In genomic region chr1:86421007-86421406, GRCm38 (mm10) we compare ENCODE assay signal across 12 mouse cellular contexts. TPM values are rescaled to one million over a fixed set of nuclear protein-coding genes. Genes with fewer than 3 reads are reported as not detected.
DNase-seq lines count a peak whose midpoint lies in the region; ATAC-seq and TF ChIP-seq lines count a peak whose summit lies in the region.
"Had no signal": no experiment of that assay in that cellular context is flagged by ENCODE, and none has a peak within 500 bp of the region (broad histone marks: within the 10 kb centered on the region; RNA-seq: fewer than 3 reads in every experiment).

No protein-coding gene starts in this region.

- peaks cover 28% of the 10 kb centered on the region for H3K4me1 ChIP-seq in forebrain, embryonic 12.5 days
- H3K4me1 ChIP-seq in forebrain, embryonic 13.5 days, result peaks cover 22% of the 10 kb centered on the region
- no peaks in the 10 kb centered on the region for H3K4me1 ChIP-seq in stomach, postnatal 0 days (replicated peaks; ENCODE audit: control insufficient read depth, insufficient read depth)

- ATAC-seq in forebrain, embryonic 12.5 days (ENCODE audit: low FRiP score), result no peak
- no peak for ATAC-seq in forebrain, embryonic 13.5 days
- peak; percentile 46 for ATAC-seq in stomach, postnatal 0 days (ENCODE audit: low FRiP score, low TSS enrichment)

- no peak overlapping the region; the same call in 1 of the 2 replicates for H3K4me2 ChIP-seq in forebrain, embryonic 12.5 days
- H3K4me2 ChIP-seq in forebrain, embryonic 13.5 days, result no peak overlapping the region
- H3K4me2 ChIP-seq in stomach, postnatal 0 days (replicated peaks; ENCODE audit: low read depth), result no peak overlapping the region

- no peaks in the 10 kb centered on the region for H3K27me3 ChIP-seq in forebrain, embryonic 12.5 days
- H3K27me3 ChIP-seq in forebrain, embryonic 13.5 days, result no peaks in the 10 kb centered on the region
- H3K27me3 ChIP-seq in stomach, postnatal 0 days (ENCODE audit: control insufficient read depth, insufficient read depth, low read length), result no peaks in the 10 kb centered on the region
- H3K27me3 ChIP-seq: megakaryocyte, embryonic 14.5 days had no signal

- H3K4me3 ChIP-seq in forebrain, embryonic 12.5 days (replicated peaks), result no peak overlapping the region
- H3K4me3 ChIP-seq in forebrain, embryonic 13.5 days, result no peak overlapping the region
- H3K4me3 ChIP-seq in stomach, postnatal 0 days (ENCODE audit: low read depth, low read length), result no peak overlapping the region
- H3K4me3 ChIP-seq: megakaryocyte, embryonic 14.5 days had no signal

- H3K9me3 ChIP-seq in forebrain, embryonic 12.5 days, result no peaks in the 10 kb centered on the region
- H3K9me3 ChIP-seq in forebrain, embryonic 13.5 days (replicated peaks), result no peaks in the 10 kb centered on the region
- no peaks in the 10 kb centered on the region for H3K9me3 ChIP-seq in stomach, postnatal 0 days (ENCODE audit: control insufficient read depth, low read length)
- H3K9me3 ChIP-seq: megakaryocyte, embryonic 14.5 days had no signal

- TF ChIP-seq EP300 in stomach, postnatal 0 days (optimal IDR thresholded peaks at IDR 0.05), result no peak

- peak; percentile 49 for DNase-seq in retina, postnatal 1 day
- no peak for DNase-seq in retina, embryonic 14.5 days (ENCODE audit: low spot score)
- DNase-seq in kidney, postnatal 25 days, result peak; percentile 32 to 49
- peak; percentile 79 for DNase-seq in stomach, postnatal 0 days (ENCODE audit: low spot score)
- no peak for DNase-seq in cerebellum, postnatal 36 days
- DNase-seq in layer of hippocampus, postnatal 25 days (ENCODE audit: extremely low spot score in 1 of 2, low spot score in 1 of 2), result no peak
- DNase-seq: right cerebral cortex, postnatal 25 days had no signal

- H3K9ac ChIP-seq in forebrain, embryonic 12.5 days, result no peak overlapping the region
- no peak overlapping the region for H3K9ac ChIP-seq in forebrain, embryonic 13.5 days
- no peak overlapping the region for H3K9ac ChIP-seq in stomach, postnatal 0 days (ENCODE audit: low read length)

- no peak for TF ChIP-seq CTCF in stomach, postnatal 0 days (IDR thresholded peaks at IDR 0.05; ENCODE audit: low read depth)

- 0 out of 2 replicates have a peak overlapping the region, but pooled peaks have one; percentile 42 for H3K27ac ChIP-seq in forebrain, embryonic 12.5 days
- no peak overlapping the region for H3K27ac ChIP-seq in forebrain, embryonic 13.5 days
- H3K27ac ChIP-seq in stomach, postnatal 0 days (replicated peaks), result peak overlapping the region; percentile 53; the same call in 1 of the 2 replicates

- H3K36me3 ChIP-seq in forebrain, embryonic 12.5 days (replicated peaks), result no peaks in the 10 kb centered on the region
- H3K36me3 ChIP-seq in forebrain, embryonic 13.5 days (ENCODE audit: poor library complexity, severe bottlenecking), result no peaks in the 10 kb centered on the region
- no peaks in the 10 kb centered on the region for H3K36me3 ChIP-seq in stomach, postnatal 0 days (ENCODE audit: control insufficient read depth, insufficient read depth, low read length)

- 19% methylated on average over 10 of the region's 10 CpGs for WGBS in forebrain, embryonic 12.5 days
- 21% methylated on average over 10 of the region's 10 CpGs for WGBS in forebrain, embryonic 13.5 days
- WGBS in stomach, postnatal 0 days, result 29% methylated on average over 10 of the region's 10 CpGs

RNA-seq across cellular contexts. Expression of gene Nmur1, which starts 5.0 kb away (rescaled TPM):
- polyA plus RNA-seq in forebrain, embryonic 12.5 days (2016; fragmentation: Nextera tagmentation; extraction: Ambion mirVana), result not detected in 2 replicates
- 0.14 TPM in 1 of 2 replicates, not detected in the other for polyA plus RNA-seq in forebrain, embryonic 13.5 days (2015; fragmentation: Nextera tagmentation; extraction: Ambion mirVana)
- polyA plus RNA-seq in stomach, postnatal 0 days (2015; fragmentation: Nextera tagmentation; extraction: Ambion mirVana), result 0.52 and 0.56 TPM in 2 replicates
- total RNA-seq in layer of hippocampus, postnatal 25 days (2021), result not detected
- total RNA-seq: heart, adult 8-10 months had no signal

RNA-seq across cellular contexts. Expression of gene Tex44, which starts 5.1 kb away (rescaled TPM):
- polyA plus RNA-seq in forebrain, embryonic 12.5 days (2016; fragmentation: Nextera tagmentation; extraction: Ambion mirVana), result not detected in 2 replicates
- not detected in 2 replicates for polyA plus RNA-seq in forebrain, embryonic 13.5 days (2015; fragmentation: Nextera tagmentation; extraction: Ambion mirVana)
- not detected in 2 replicates for polyA plus RNA-seq in stomach, postnatal 0 days (2015; fragmentation: Nextera tagmentation; extraction: Ambion mirVana)
- not detected for total RNA-seq in layer of hippocampus, postnatal 25 days (2021)
- total RNA-seq: heart, adult 8-10 months had no signal
- polyA plus RNA-seq: large intestine, adult 2 months had no signal

Comparison
In these comparisons a context has a peak if more than half of its experiments do, and no peak if none do; other contexts are left out.
1. DNase-seq: peak in retina, postnatal 1 day (single experiment), kidney, postnatal 25 days (2 of 2) and stomach, postnatal 0 days (single experiment); none in retina, embryonic 14.5 days (single experiment), cerebellum, postnatal 36 days (0 of 2) and layer of hippocampus, postnatal 25 days (0 of 2).